Mouse (Mus musculus): ENCODE results near the gene Trim61.

DNA sequence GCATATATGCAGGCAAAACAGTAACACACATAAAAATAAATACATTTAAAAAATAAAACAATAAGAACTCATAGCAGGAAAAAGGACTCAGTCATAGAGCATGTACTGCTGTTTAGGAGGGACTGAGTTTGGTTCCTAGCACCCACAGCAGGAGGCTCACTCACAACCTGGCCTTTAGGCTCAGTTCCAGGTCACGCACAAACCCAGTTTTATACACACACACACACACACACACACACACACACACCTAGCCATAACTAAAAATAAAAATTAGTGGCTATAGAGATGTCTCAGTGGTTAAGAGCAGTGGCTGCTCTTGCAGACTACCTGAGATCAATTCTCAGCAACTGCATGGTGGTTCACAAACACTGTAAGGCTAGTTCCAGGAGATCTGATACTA, 13.8 kb upstream of the Trim61 start:
- no peak for TF ChIP-seq POLR2A (IDR thresholded peaks at IDR 0.05; ENCODE audit: extremely low read depth, insufficient read depth, low read length)
- no peak for TF ChIP-seq CTCF (IDR thresholded peaks at IDR 0.05; ENCODE audit: extremely low read depth, insufficient read depth, low read length)
